Mouse (Mus musculus) heart, postnatal 0 days (tissue): ENCODE data around the gene Fbxl7.

Source experiments
- CTCF ChIP-seq: IDR thresholded peaks from 2 replicates; pipeline ENCODE4 v1.5.1; 2016; ENCODE audit warnings: antibody characterized with exemption, control low read depth, low read depth
- EP300 ChIP-seq: IDR thresholded peaks from 2 replicates; pipeline ENCODE4 v1.6.1; 2016; ENCODE audit warnings: antibody characterized with exemption, low read depth

DNA sequence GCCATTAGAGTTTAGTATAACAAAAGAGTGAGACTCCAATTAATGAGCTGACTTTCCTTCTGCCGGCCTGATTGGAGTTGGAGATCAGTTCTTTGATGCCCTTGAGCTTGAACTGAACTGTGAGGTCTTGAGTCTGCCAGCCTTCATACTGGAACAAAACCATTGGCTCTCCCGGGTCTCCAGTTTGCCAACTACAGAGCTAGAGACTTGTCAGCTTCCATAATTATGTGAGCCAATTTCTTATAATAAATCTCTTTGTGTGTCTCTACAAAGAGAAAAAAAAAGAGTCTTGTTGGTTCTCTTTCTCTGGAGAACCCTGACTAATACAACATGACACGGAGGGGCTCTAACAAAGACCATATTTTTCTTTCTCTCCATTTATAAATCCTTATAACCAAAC is 58.2 kb downstream of the Fbxl7 start:
- TF ChIP-seq CTCF (no peak), EP300 (no peak)
